Mouse (Mus musculus) forebrain, embryonic 14.5 days (tissue): ENCODE measurements around the gene Zfp654. TPM values are rescaled to one million over a fixed set of nuclear protein-coding genes. Genes with fewer than 3 reads are reported as not detected.
A peak's percentile ranks its signal among the peaks of the same experiment; 100 is the strongest.

Source experiments
- ATAC-seq: fragments of 200-750 bp; cut with Nextera tagmentation; 2 replicates; pipeline ENCODE4 v1.8.0; 2017; ENCODE audit warnings: mild to moderate bottlenecking, moderate library complexity
- DNase-seq: peaks from one replicate; pipeline ENCODE4 v3.0.0-alpha.2; 2015; ENCODE audit warnings: low spot score
- H3K27ac ChIP-seq: fragments of 300-500 bp; sonication (generic); 2 replicates; pipeline ENCODE4 v1.5.1; 2014; ENCODE audit warnings: low read depth, mild to moderate bottlenecking, control low read depth, low read length, moderate library complexity
- H3K27me3 ChIP-seq: fragments of 300-500 bp; sonication (generic); replicated peaks from 2 replicates; pipeline ENCODE4 v1.6.1; 2014; ENCODE audit warnings: low read length, control low read depth, mixed read lengths; ENCODE audit not compliant: control insufficient read depth, insufficient read depth
- H3K36me3 ChIP-seq: fragments of 300-500 bp; sonication (generic); 2 replicates; pipeline ENCODE4 v1.6.1; 2014; ENCODE audit warnings: low read length, control low read depth; ENCODE audit not compliant: control insufficient read depth, insufficient read depth
- H3K4me1 ChIP-seq: fragments of 300-500 bp; sonication (generic); 2 replicates; pipeline ENCODE4 v1.6.1; 2014; ENCODE audit warnings: antibody characterized with exemption, low read length, control low read depth; ENCODE audit not compliant: control insufficient read depth, insufficient read depth
- H3K4me2 ChIP-seq: fragments of 300-500 bp; sonication (generic); 2 replicates; pipeline ENCODE4 v1.6.1; 2014; ENCODE audit warnings: mild to moderate bottlenecking, control low read depth, low read length
- H3K4me3 ChIP-seq: fragments of 300-500 bp; sonication (generic); 2 replicates; pipeline ENCODE4 v1.5.1; 2014; ENCODE audit warnings: low read depth, low read length, control low read depth
- H3K9ac ChIP-seq: fragments of 300-500 bp; sonication (generic); 2 replicates; pipeline ENCODE4 v1.6.1; 2014; ENCODE audit warnings: mild to moderate bottlenecking, low read length, control low read depth, moderate library complexity
- H3K9me3 ChIP-seq: fragments of 300-500 bp; sonication (generic); replicated peaks from 2 replicates; pipeline ENCODE4 v1.6.1; 2016; ENCODE audit warnings: low read length, control low read depth, mixed read lengths; ENCODE audit not compliant: control insufficient read depth
- WGBS: fragments of 180-500 bp; shearing (Covaris S2); extraction: QIAGEN DNeasy Blood & Tissue Kit; methylation state at CpG from one replicate; pipeline ENCODE4 v1.1.7; 2014; 5-methylcytosine and 5-hydroxymethylcytosine counted together
- polyA plus RNA-seq: library from polyadenylated mRNA; unstranded; fragments of >200 nt; fragmentation: Nextera tagmentation; extraction: Ambion mirVana; gene quantifications from 2 replicates; pipeline ENCODE4 v1.2.1, GENCODE M21; 2014

The Zfp654 gene
- polyA plus RNA-seq, 1 experiment from 2014 or later = 6.5 TPM

GRCm38 (mm10) chr16:64801638-64802037 is 49.8 kb downstream of the Zfp654 start:
- DNase-seq = no peak
- no peaks in the 10 kb centered on the region for H3K36me3 ChIP-seq
- H3K27ac ChIP-seq = no peak overlapping the region
- ATAC-seq = no peak
- H3K9me3 ChIP-seq = peaks cover 3% of the 10 kb centered on the region; the same call in 1 of the 2 replicates
- H3K4me3 ChIP-seq = no peak overlapping the region
- no peak overlapping the region for H3K4me2 ChIP-seq
- H3K27me3 ChIP-seq = no peaks in the 10 kb centered on the region
- H3K4me1 ChIP-seq = no peaks in the 10 kb centered on the region
- H3K9ac ChIP-seq = no peak overlapping the region

DNA sequence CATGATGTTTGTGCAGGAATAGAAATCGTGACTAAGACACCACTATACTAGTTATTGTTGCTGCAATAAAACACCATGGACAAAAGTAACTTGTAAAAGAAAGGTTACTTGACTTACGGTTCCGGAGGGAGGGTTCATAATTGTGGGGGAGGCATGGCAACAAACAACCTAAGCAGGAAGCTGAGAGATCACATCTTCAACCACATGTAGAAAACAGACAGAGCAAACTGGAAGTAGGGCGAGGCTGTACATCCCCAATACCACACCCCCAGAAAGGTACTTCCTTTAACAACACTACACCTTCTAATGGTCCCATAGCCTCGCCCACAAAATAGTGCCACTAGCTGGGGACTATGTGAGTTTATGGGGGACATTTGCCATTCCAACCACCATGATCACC is 51.1 kb downstream of the Zfp654 start:
- Histone ChIP-seq H3K4me3 (no peak overlapping the region), H3K4me1 (no peaks in the 10 kb centered on the region), H3K9me3 (peaks cover 3% of the 10 kb centered on the region; the same call in 1 of the 2 replicates), H3K9ac (no peak overlapping the region), H3K36me3 (no peaks in the 10 kb centered on the region), H3K27me3 (no peaks in the 10 kb centered on the region), H3K4me2 (no peak overlapping the region), H3K27ac (no peak overlapping the region)
- ATAC-seq (no peak), DNase-seq (no peak)
- 92% methylated on average over 5 of the region's 5 CpGs for WGBS

- Histone ChIP-seq H3K4me1 (no peaks in the 10 kb centered on the region), H3K4me3 (no peak overlapping the region), H3K36me3 (no peaks in the 10 kb centered on the region), H3K9ac (no peak overlapping the region), H3K9me3 (no peaks in the 10 kb centered on the region), H3K27ac (no peak overlapping the region), H3K27me3 (no peaks in the 10 kb centered on the region), H3K4me2 (no peak overlapping the region)
- DNase-seq = no peak
- ATAC-seq = no peak
- WGBS = 93% methylated on average over 2 of the region's 2 CpGs
Measured at GRCm38 (mm10) chr16:64794802-64795201, 56.6 kb downstream of the Zfp654 start.

- 97% methylated on average over 3 of the region's 3 CpGs for WGBS
- no peak for ATAC-seq
Measured at GRCm38 (mm10) chr16:64789706-64790105, 61.7 kb downstream of the Zfp654 start.

GRCm38 (mm10) chr16:64775516-64775915 is 75.9 kb downstream of the Zfp654 start:
- Histone ChIP-seq H3K36me3 (no peaks in the 10 kb centered on the region), H3K4me3 (no peak overlapping the region), H3K9me3 (no peaks in the 10 kb centered on the region), H3K27me3 (no peaks in the 10 kb centered on the region), H3K27ac (no peak overlapping the region), H3K4me2 (no peak overlapping the region), H3K9ac (no peak overlapping the region), H3K4me1 (no peaks in the 10 kb centered on the region)
- no peak for ATAC-seq
- 84% methylated on average over 1 of the region's 1 CpGs for WGBS
- no peak for DNase-seq

More at GRCm38 (mm10) chr16:64789706-64790105, 61.7 kb downstream of the Zfp654 start:
- no peak for DNase-seq
- H3K4me1 ChIP-seq = no peaks in the 10 kb centered on the region
- no peaks in the 10 kb centered on the region for H3K27me3 ChIP-seq
- H3K9ac ChIP-seq = no peak overlapping the region
- no peaks in the 10 kb centered on the region for H3K9me3 ChIP-seq
- H3K36me3 ChIP-seq = peaks cover 14% of the 10 kb centered on the region; the same call in 1 of the 2 replicates
- no peak overlapping the region for H3K4me2 ChIP-seq
- H3K27ac ChIP-seq = no peak overlapping the region
- H3K4me3 ChIP-seq = no peak overlapping the region

DNA sequence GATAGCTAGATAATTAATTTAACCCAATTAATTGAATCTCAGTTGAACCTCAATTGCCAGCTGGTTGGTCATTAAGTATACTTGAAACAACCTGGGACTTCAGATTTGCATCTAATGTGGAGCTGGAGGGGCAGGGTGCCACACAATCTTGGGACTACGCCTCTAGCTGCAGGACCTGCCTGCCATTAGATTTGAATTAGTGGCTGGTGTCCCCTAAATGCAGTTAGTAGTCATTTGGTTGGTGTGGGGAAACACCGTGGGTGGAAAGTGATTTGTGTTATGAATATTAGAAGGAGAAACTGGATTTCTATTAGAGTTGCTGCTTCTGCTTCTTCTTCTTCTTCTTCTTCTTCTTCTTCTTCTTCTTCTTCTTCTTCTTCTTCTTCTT is 80.0 kb downstream of the Zfp654 start:
- H3K27me3 ChIP-seq = no peaks in the 10 kb centered on the region
- DNase-seq = peak; percentile 9
- ATAC-seq = peak; percentile 24; the same call in 1 of the 2 replicates
- H3K9me3 ChIP-seq = no peaks in the 10 kb centered on the region
- H3K4me3 ChIP-seq = peak overlapping the region; percentile 81
- H3K4me1 ChIP-seq = peaks cover 5% of the 10 kb centered on the region
- peak overlapping the region; percentile 60 for H3K4me2 ChIP-seq
- H3K36me3 ChIP-seq = 0 out of 2 replicates have a peak, but pooled peaks cover 5% of the 10 kb centered on the region
- H3K27ac ChIP-seq = no peak overlapping the region
- WGBS = 87% methylated on average over 2 of the region's 2 CpGs
- H3K9ac ChIP-seq = peak overlapping the region; percentile 86; the same call in 1 of the 2 replicates

GRCm38 (mm10) chr16:64770521-64771430 is 80.7 kb downstream of the Zfp654 start, which contains the start of gene 4930453N24Rik:
Gene 4930453N24Rik, minus strand, starts transcription at chr16:64771161.
- peak within 1 kb of the TSS; percentile 87 for H3K27ac ChIP-seq
- DNase-seq (peak; percentile 95), ATAC-seq (peak; percentile 97)
- peaks cover 5% of the 10 kb centered on the region for H3K4me1 ChIP-seq
- peak within 1 kb of the TSS; percentile 81 for H3K4me3 ChIP-seq
- H3K27me3 ChIP-seq = no peaks in the 10 kb centered on the region
- 2% methylated on average over 72 of the region's 72 CpGs for WGBS
- 0 out of 2 replicates have a peak, but pooled peaks cover 9% of the 10 kb centered on the region for H3K36me3 ChIP-seq
- peak within 1 kb of the TSS; percentile 86 for H3K9ac ChIP-seq
- H3K9me3 ChIP-seq = no peaks in the 10 kb centered on the region
- H3K4me2 ChIP-seq = peak within 1 kb of the TSS; percentile 60

DNA sequence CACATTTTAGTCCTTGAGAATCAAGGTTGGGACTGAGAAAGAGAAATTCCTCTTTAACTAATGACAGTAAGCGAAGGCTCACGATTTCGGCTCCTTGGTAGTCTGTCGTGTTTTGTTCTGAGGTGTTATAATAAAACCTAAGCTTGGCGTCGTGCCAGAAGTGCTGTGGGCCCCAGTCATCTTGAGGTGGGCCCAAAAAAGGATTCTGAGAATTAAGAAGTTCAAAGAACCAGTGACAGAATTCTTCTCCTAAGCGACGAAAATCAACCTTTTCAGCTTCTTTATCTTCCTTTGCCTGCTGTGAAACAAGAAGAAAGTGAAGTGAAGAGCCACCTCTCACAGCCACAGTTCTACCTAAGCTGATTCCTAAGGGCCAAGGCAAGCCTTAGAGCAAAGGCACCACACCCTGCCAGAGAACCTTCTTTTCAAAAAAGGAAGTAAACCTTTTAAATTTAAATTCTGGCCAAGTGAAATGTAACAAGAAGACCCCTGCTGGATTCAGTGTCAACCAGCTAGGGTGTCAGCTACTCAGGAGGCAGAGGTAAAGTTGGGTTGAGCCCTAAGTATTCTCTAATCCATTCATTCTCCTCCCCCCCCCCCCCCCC is 84.7 kb downstream of the Zfp654 start:
- Histone ChIP-seq H3K4me3 (no peak overlapping the region), H3K36me3 (peaks cover 36% of the 10 kb centered on the region), H3K4me2 (no peak overlapping the region), H3K4me1 (peaks cover 5% of the 10 kb centered on the region), H3K9me3 (peaks cover 8% of the 10 kb centered on the region), H3K27ac (no peak overlapping the region), H3K9ac (no peak overlapping the region), H3K27me3 (no peaks in the 10 kb centered on the region)
- no peak for ATAC-seq
- 85% methylated on average over 8 of the region's 8 CpGs for WGBS
- no peak for DNase-seq

DNA sequence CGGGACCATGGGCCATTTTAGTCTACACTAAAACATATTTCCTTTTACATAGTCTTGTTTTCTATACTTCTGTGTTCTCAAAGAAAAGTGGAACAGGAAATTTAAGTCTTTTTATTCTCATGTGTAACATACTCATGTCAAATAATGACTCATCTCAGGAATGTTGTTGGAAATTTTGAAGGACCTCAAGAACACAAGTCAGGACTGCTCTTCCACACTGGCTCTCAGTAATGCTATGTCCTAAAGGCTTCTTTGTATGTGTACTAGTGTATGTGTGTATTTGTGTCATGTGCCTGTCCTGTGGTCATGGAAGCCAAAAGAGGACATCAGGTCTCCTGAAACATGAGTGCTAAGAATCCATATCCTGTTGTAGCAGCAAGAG is 92.2 kb downstream of the Zfp654 start:
- Histone ChIP-seq H3K27me3 (no peaks in the 10 kb centered on the region), H3K9ac (no peak overlapping the region), H3K4me1 (no peaks in the 10 kb centered on the region), H3K4me3 (no peak overlapping the region), H3K4me2 (no peak overlapping the region), H3K36me3 (peaks cover 15% of the 10 kb centered on the region), H3K9me3 (peaks cover 8% of the 10 kb centered on the region), H3K27ac (no peak overlapping the region)
- no peak for DNase-seq
- WGBS = 96% methylated on average over 1 of the region's 1 CpGs
- no peak for ATAC-seq
